Mouse (Mus musculus) heart, embryonic 14.5 days (tissue): Measurements from ENCODE around the gene Tnfrsf13c. TPM values are rescaled to one million over a fixed set of nuclear protein-coding genes. Genes with fewer than 3 reads are reported as not detected.

Experiments
- ATAC-seq: fragments of 200-750 bp; cut with Nextera tagmentation; 2 replicates; pipeline ENCODE4 v1.8.0; 2017; ENCODE audit warnings: low read depth, moderate TSS enrichment; ENCODE audit not compliant: insufficient number of reproducible peaks, insufficient read depth, low FRiP score
- H3K27ac ChIP-seq, 2 experiments: fragments of 200-500 bp in 1 of 2; fragments of 300-500 bp in 1 of 2; sonication (generic) in 1 of 2; replicated peaks in 1 of 2; 2 replicates each; pipeline ENCODE4 v1.5.1; 2012 to 2014; ENCODE audit warnings: low read depth in 2 of 2, low read length in 2 of 2, control low read depth in 1 of 2, mild to moderate bottlenecking in 1 of 2, mixed read lengths in 1 of 2; ENCODE audit not compliant: control insufficient read depth in 1 of 2, insufficient read depth in 1 of 2
- H3K27me3 ChIP-seq: fragments of 300-500 bp; sonication (generic); 2 replicates; pipeline ENCODE4 v1.6.1; 2014; ENCODE audit warnings: mild to moderate bottlenecking, low read length, control low read depth; ENCODE audit not compliant: control insufficient read depth, insufficient read depth
- H3K36me3 ChIP-seq: fragments of 300-500 bp; sonication (generic); 2 replicates; pipeline ENCODE4 v1.6.1; 2014; ENCODE audit warnings: mild to moderate bottlenecking, control low read depth, low read length, mixed read lengths; ENCODE audit not compliant: control insufficient read depth, insufficient read depth
- H3K4me1 ChIP-seq, 2 experiments: fragments of 200-500 bp in 1 of 2; fragments of 300-500 bp in 1 of 2; sonication (generic) in 1 of 2; 2 replicates each; pipeline ENCODE4 v1.6.1; 2012 to 2014; ENCODE audit warnings: low read length in 2 of 2, control low read depth in 1 of 2, mixed read lengths in 1 of 2; ENCODE audit not compliant: control insufficient read depth in 2 of 2, insufficient read depth in 2 of 2
- H3K4me2 ChIP-seq: fragments of 300-500 bp; sonication (generic); 2 replicates; pipeline ENCODE4 v1.6.1; 2014; ENCODE audit warnings: mild to moderate bottlenecking, low read length
- H3K4me3 ChIP-seq, 2 experiments: fragments of 200-500 bp in 1 of 2; fragments of 300-500 bp in 1 of 2; sonication (generic) in 1 of 2; 2 replicates each; pipeline ENCODE4 v1.5.1; 2012 to 2014; ENCODE audit warnings: low read length in 2 of 2, mild to moderate bottlenecking in 2 of 2, control low read depth in 1 of 2, low read depth in 1 of 2, moderate library complexity in 1 of 2; ENCODE audit not compliant: control insufficient read depth in 1 of 2, insufficient read depth in 1 of 2
- H3K9ac ChIP-seq: fragments of 300-500 bp; sonication (generic); 2 replicates; pipeline ENCODE4 v1.6.1; 2014; ENCODE audit warnings: mild to moderate bottlenecking, low read length
- H3K9me3 ChIP-seq: fragments of 300-500 bp; sonication (generic); 2 replicates; pipeline ENCODE4 v1.6.1; 2016; ENCODE audit warnings: low read length, control low read depth; ENCODE audit not compliant: control insufficient read depth
- WGBS: fragments of 180-500 bp; shearing (Covaris S2); extraction: QIAGEN DNeasy Blood & Tissue Kit; methylation state at CpG from one replicate; pipeline ENCODE4 v1.1.7; 2014; 5-methylcytosine and 5-hydroxymethylcytosine counted together
- microRNA counts: library from miRNA; unstranded; fragments of <30 nt; microRNA quantifications from one replicate; lab custom pipeline; 2016
- microRNA-seq: library from miRNA; unstranded; fragments of <30 nt; microRNA quantifications from one replicate; pipeline ENCODE4, GENCODE M21; 2016
- polyA plus RNA-seq: library from polyadenylated mRNA; unstranded; fragments of >200 nt; fragmentation: Nextera tagmentation; extraction: Ambion mirVana; gene quantifications from 2 replicates; pipeline ENCODE4 v1.2.1, GENCODE M21; 2014

Gene Tnfrsf13c
- polyA plus RNA-seq, 1 experiment from 2014 or later: 0.11 TPM

GRCm38 (mm10) chr15:82181131-82181530, 43.0 kb downstream of the Tnfrsf13c start:
- Histone ChIP-seq H3K9me3 (no peaks in the 10 kb centered on the region; the same call in 1 of the 2 replicates), H3K4me2 (no peak overlapping the region), H3K9ac (no peak overlapping the region), H3K4me1 (peaks cover 35 to 47% of the 10 kb centered on the region in 2 experiments), H3K36me3 (peaks cover 83% of the 10 kb centered on the region), H3K4me3 (no peak overlapping the region), H3K27ac (peak overlapping the region in 1 of 2 experiments; percentile 30; a peak in 3 of 4 replicates), H3K27me3 (no peaks in the 10 kb centered on the region; the same call in 1 of the 2 replicates)
- 25% methylated on average over 5 of the region's 5 CpGs for WGBS
- ATAC-seq: no peak

- Histone ChIP-seq H3K4me2 (no peak overlapping the region), H3K4me1 (peaks cover 8 to 18% of the 10 kb centered on the region in 2 experiments), H3K36me3 (peaks cover 94% of the 10 kb centered on the region), H3K9me3 (no peaks in the 10 kb centered on the region; the same call in 1 of the 2 replicates), H3K4me3 (no peak overlapping the region), H3K9ac (no peak overlapping the region), H3K27ac (no peak overlapping the region), H3K27me3 (no peaks in the 10 kb centered on the region)
- no peak for ATAC-seq
- WGBS: 90% methylated on average over 7 of the region's 7 CpGs
These were observed 46.4 kb downstream of the Tnfrsf13c start for GRCm38 (mm10) chr15:82177743-82178290.

GRCm38 (mm10) chr15:82175091-82175490, 49.1 kb downstream of the Tnfrsf13c start:
- no peak overlapping the region for H3K27ac ChIP-seq
- ATAC-seq: no peak
- 92% methylated on average over 9 of the region's 9 CpGs for WGBS

GRCm38 (mm10) chr15:82172648-82173047, 51.5 kb downstream of the Tnfrsf13c start:
- no peak overlapping the region for H3K4me2 ChIP-seq
- 64% methylated on average over 8 of the region's 8 CpGs for WGBS
- H3K4me3 ChIP-seq: no peak overlapping the region
- peaks cover 17 to 35% of the 10 kb centered on the region in 2 experiments for H3K4me1 ChIP-seq
- no peak overlapping the region for H3K27ac ChIP-seq
- no peaks in the 10 kb centered on the region for H3K27me3 ChIP-seq
- H3K9me3 ChIP-seq: no peaks in the 10 kb centered on the region
- ATAC-seq: no peak
- peaks cover 70% of the 10 kb centered on the region for H3K36me3 ChIP-seq
- no peak overlapping the region for H3K9ac ChIP-seq

More at GRCm38 (mm10) chr15:82175091-82175490, 49.1 kb downstream of the Tnfrsf13c start:
- no peaks in the 10 kb centered on the region for H3K9me3 ChIP-seq
- H3K36me3 ChIP-seq: peaks cover 94% of the 10 kb centered on the region
- H3K4me2 ChIP-seq: no peak overlapping the region
- peaks cover 6 to 13% of the 10 kb centered on the region in 2 experiments for H3K4me1 ChIP-seq
- no peak overlapping the region for H3K9ac ChIP-seq
- H3K4me3 ChIP-seq: no peak overlapping the region
- H3K27me3 ChIP-seq: no peaks in the 10 kb centered on the region

MicroRNA genes within 50 kb of the gene (microRNA counts, 519-probe panel; counts per million panel counts)
- 322 counts per million, percentile 70 among the panel's probes with 10 or more counts for microRNA mmu-miR-33 (lab: Ali Mortazavi, UCI)

Small RNA genes lying within 50 kb of the gene (microRNA-seq; reads per million reads assigned to microRNA genes)
- 39.4 reads per million, percentile 40 among the genes with 10 or more reads in this experiment for gene Mir33

Other genes starting within 250 kb of the Tnfrsf13c start
- gene 1700029P11Rik, start 243.8 kb downstream of the Tnfrsf13c start, polyA plus RNA-seq: not detected in 2 replicates
- gene Xrcc6, start 236.5 kb downstream of the Tnfrsf13c start, polyA plus RNA-seq: 57.7 and 64.1 TPM in 2 replicates
- 19.8 and 21.8 TPM in 2 replicates for gene Desi1, start 190.5 kb downstream of the Tnfrsf13c start, polyA plus RNA-seq
- gene Snu13, start 176.8 kb downstream of the Tnfrsf13c start, polyA plus RNA-seq: 160 and 178 TPM in 2 replicates
- gene 4930407I10Rik, start 165.2 kb downstream of the Tnfrsf13c start, polyA plus RNA-seq: not detected in 2 replicates
- not detected in 2 replicates for gene Mei1, start 154.4 kb downstream of the Tnfrsf13c start, polyA plus RNA-seq
- 7.1 and 8.5 TPM in 2 replicates for gene Ccdc134, start 96.4 kb downstream of the Tnfrsf13c start, polyA plus RNA-seq
- 59.8 and 62.1 TPM in 2 replicates for gene Srebf2, start 77.2 kb downstream of the Tnfrsf13c start, polyA plus RNA-seq
- 0.22 and 0.42 TPM in 2 replicates for gene Shisa8, start 11.6 kb downstream of the Tnfrsf13c start, polyA plus RNA-seq
- 67.7 and 73.0 TPM in 2 replicates for gene Cenpm, start 20.4 kb upstream of the Tnfrsf13c start, polyA plus RNA-seq
- not detected in 2 replicates for gene 1500009C09Rik, start 28.0 kb upstream of the Tnfrsf13c start, polyA plus RNA-seq
- 4.7 and 4.9 TPM in 2 replicates for gene Sept3, start 50.5 kb upstream of the Tnfrsf13c start, polyA plus RNA-seq
- 0.28 TPM in 1 of 2 replicates, not detected in the other for gene Wbp2nl, start 74.6 kb upstream of the Tnfrsf13c start, polyA plus RNA-seq
- 47.4 and 48.7 TPM in 2 replicates for gene Naga, start 114.6 kb upstream of the Tnfrsf13c start, polyA plus RNA-seq
- gene Pheta2, start 114.6 kb upstream of the Tnfrsf13c start, polyA plus RNA-seq: 7.3 and 7.5 TPM in 2 replicates
- 365 and 384 TPM in 2 replicates for gene Smdt1, start 114.6 kb upstream of the Tnfrsf13c start, polyA plus RNA-seq
- 667 and 735 TPM in 2 replicates for gene Ndufa6, start 130.0 kb upstream of the Tnfrsf13c start, polyA plus RNA-seq
- 8.6 and 9.2 TPM in 2 replicates for gene Cyp2d22, start 155.9 kb upstream of the Tnfrsf13c start, polyA plus RNA-seq
- not detected in 2 replicates for gene Cyp2d11, start 169.7 kb upstream of the Tnfrsf13c start, polyA plus RNA-seq
- gene Cyp2d10, start 182.8 kb upstream of the Tnfrsf13c start, polyA plus RNA-seq: not detected in 2 replicates
- gene Cyp2d9, start 209.1 kb upstream of the Tnfrsf13c start, polyA plus RNA-seq: not detected in 2 replicates